Mouse (Mus musculus): ENCODE measurements around the gene Nxpe3. TPM values are rescaled to one million over a fixed set of nuclear protein-coding genes. Genes with fewer than 3 reads are reported as not detected.

Gene Nxpe3
- total and polyA plus RNA-seq, 2 experiments = 0.12 to 0.37 TPM

DNA sequence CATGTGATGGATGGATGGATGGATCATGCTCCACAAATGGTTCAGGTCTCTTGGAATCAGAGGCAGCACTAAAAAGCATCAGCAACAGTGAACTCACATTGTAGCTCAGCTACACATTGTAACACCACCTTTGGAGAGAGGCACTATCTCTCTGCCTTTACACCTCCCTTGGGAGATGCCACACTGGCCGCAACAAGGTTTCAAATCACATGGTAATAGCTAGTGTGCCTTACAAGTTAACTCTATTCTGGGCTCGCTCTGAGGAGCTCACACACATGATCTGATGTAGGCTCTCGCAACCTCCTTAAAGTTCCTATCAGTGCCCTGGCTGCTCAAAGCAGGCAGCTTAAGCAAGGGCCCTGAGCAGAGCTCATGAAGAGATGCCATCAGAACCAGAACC is 44.6 kb downstream of the Nxpe3 start:
- 98% methylated on average over 3 of the region's 3 CpGs for WGBS
- Histone ChIP-seq H3K4me3 (ENCODE audit: insufficient read depth, low read depth, low read length) (no peak overlapping the region), H3K4me1 (ENCODE audit: control insufficient read depth, insufficient read depth, low read length) (no peaks in the 10 kb centered on the region), H3K27me3 (ENCODE audit: control insufficient read depth, insufficient read depth, low read length) (no peaks in the 10 kb centered on the region), H3K79me2 (ENCODE audit: control insufficient read depth, insufficient read depth, low read length) (no peaks in the 10 kb centered on the region), H3K9ac (ENCODE audit: low read depth, low read length) (no peak overlapping the region), H3K27ac (replicated peaks; ENCODE audit: insufficient read depth, low read depth, low read length) (no peak overlapping the region), H3K36me3 (ENCODE audit: control insufficient read depth, insufficient read depth, low read length) (no peaks in the 10 kb centered on the region)
- TF ChIP-seq CTCF (IDR thresholded peaks at IDR 0.05; ENCODE audit: low read depth, low read length) (no peak), POLR2A (IDR thresholded peaks at IDR 0.05; ENCODE audit: extremely low read depth, insufficient read depth, low read length) (no peak)
- no peak for DNase-seq (ENCODE audit: extremely low read depth, low read depth, low spot score)

DNA sequence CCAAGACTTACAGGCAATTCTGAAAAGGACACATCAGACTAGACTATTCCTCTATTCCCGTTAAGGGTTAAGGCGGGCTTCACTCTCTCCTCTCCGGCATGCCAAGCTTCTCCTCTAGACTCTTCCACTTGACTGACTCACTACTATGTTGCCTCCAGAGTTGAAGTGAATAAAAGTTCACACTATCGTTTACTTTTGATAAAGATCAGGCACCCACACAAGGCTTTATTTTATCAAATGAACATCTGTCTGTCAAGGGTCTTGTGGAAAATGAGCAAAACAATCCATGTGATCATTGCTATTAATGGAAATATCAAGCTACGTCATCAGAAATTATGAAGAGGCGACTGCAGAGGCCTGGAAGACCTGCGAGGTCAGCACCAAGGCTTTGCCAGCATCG is 47.4 kb downstream of the Nxpe3 start:
- TF ChIP-seq POLR2A (IDR thresholded peaks at IDR 0.05; ENCODE audit: extremely low read depth, insufficient read depth, low read length) (no peak), CTCF (IDR thresholded peaks at IDR 0.05; ENCODE audit: low read depth, low read length) (no peak)
- no peak overlapping the region for H3K9ac ChIP-seq (ENCODE audit: low read depth, low read length)
- DNase-seq (ENCODE audit: extremely low read depth, low read depth, low spot score) = no peak
- no peaks in the 10 kb centered on the region for H3K36me3 ChIP-seq (ENCODE audit: control insufficient read depth, insufficient read depth, low read length)
- no peaks in the 10 kb centered on the region for H3K79me2 ChIP-seq (ENCODE audit: control insufficient read depth, insufficient read depth, low read length)
- H3K4me1 ChIP-seq (ENCODE audit: control insufficient read depth, insufficient read depth, low read length) = no peaks in the 10 kb centered on the region
- WGBS = 86% methylated on average over 8 of the region's 8 CpGs
- H3K27ac ChIP-seq (replicated peaks; ENCODE audit: insufficient read depth, low read depth, low read length) = no peak overlapping the region
- H3K4me3 ChIP-seq (ENCODE audit: insufficient read depth, low read depth, low read length) = no peak overlapping the region
- no peaks in the 10 kb centered on the region for H3K27me3 ChIP-seq (ENCODE audit: control insufficient read depth, insufficient read depth, low read length)

- no peak overlapping the region for H3K4me3 ChIP-seq (ENCODE audit: insufficient read depth, low read depth, low read length)
- H3K36me3 ChIP-seq (ENCODE audit: control insufficient read depth, insufficient read depth, low read length) = no peaks in the 10 kb centered on the region
- H3K79me2 ChIP-seq (ENCODE audit: control insufficient read depth, insufficient read depth, low read length) = no peaks in the 10 kb centered on the region
- H3K9ac ChIP-seq (ENCODE audit: low read depth, low read length) = no peak overlapping the region
- TF ChIP-seq POLR2A (IDR thresholded peaks at IDR 0.05; ENCODE audit: extremely low read depth, insufficient read depth, low read length) (no peak), CTCF (IDR thresholded peaks at IDR 0.05; ENCODE audit: low read depth, low read length) (no peak)
- no peak overlapping the region for H3K27ac ChIP-seq (replicated peaks; ENCODE audit: insufficient read depth, low read depth, low read length)
- no peak for DNase-seq (ENCODE audit: extremely low read depth, low read depth, low spot score)
- WGBS = 96% methylated on average over 3 of the region's 3 CpGs
- H3K4me1 ChIP-seq (ENCODE audit: control insufficient read depth, insufficient read depth, low read length) = no peaks in the 10 kb centered on the region
- no peaks in the 10 kb centered on the region for H3K27me3 ChIP-seq (ENCODE audit: control insufficient read depth, insufficient read depth, low read length)
Measured at GRCm38 (mm10) chr16:55844847-55845246, 50.2 kb downstream of the Nxpe3 start.

GRCm38 (mm10) chr16:55843919-55844318 is 51.2 kb downstream of the Nxpe3 start:
- H3K4me3 ChIP-seq (ENCODE audit: insufficient read depth, low read depth, low read length) = no peak overlapping the region
- H3K9ac ChIP-seq (ENCODE audit: low read depth, low read length) = no peak overlapping the region
- TF ChIP-seq CTCF (IDR thresholded peaks at IDR 0.05; ENCODE audit: low read depth, low read length) (no peak), POLR2A (IDR thresholded peaks at IDR 0.05; ENCODE audit: extremely low read depth, insufficient read depth, low read length) (no peak)
- no peaks in the 10 kb centered on the region for H3K79me2 ChIP-seq (ENCODE audit: control insufficient read depth, insufficient read depth, low read length)
- no peaks in the 10 kb centered on the region for H3K36me3 ChIP-seq (ENCODE audit: control insufficient read depth, insufficient read depth, low read length)
- no peaks in the 10 kb centered on the region for H3K27me3 ChIP-seq (ENCODE audit: control insufficient read depth, insufficient read depth, low read length)
- peak; percentile 80 for DNase-seq (ENCODE audit: extremely low read depth, low read depth, low spot score)
- no peaks in the 10 kb centered on the region; the same call in 1 of the 2 replicates for H3K4me1 ChIP-seq (ENCODE audit: control insufficient read depth, insufficient read depth, low read length)
- WGBS = 56% methylated on average over 12 of the region's 12 CpGs
- H3K27ac ChIP-seq (replicated peaks; ENCODE audit: insufficient read depth, low read depth, low read length) = no peak overlapping the region

GRCm38 (mm10) chr16:55843134-55843533 is 52.0 kb downstream of the Nxpe3 start:
- no peaks in the 10 kb centered on the region for H3K36me3 ChIP-seq (ENCODE audit: control insufficient read depth, insufficient read depth, low read length)
- H3K9ac ChIP-seq (ENCODE audit: low read depth, low read length) = no peak overlapping the region
- WGBS = 84% methylated on average over 5 of the region's 5 CpGs
- H3K79me2 ChIP-seq (ENCODE audit: control insufficient read depth, insufficient read depth, low read length) = no peaks in the 10 kb centered on the region
- DNase-seq (ENCODE audit: extremely low read depth, low read depth, low spot score) = no peak
- TF ChIP-seq CTCF (IDR thresholded peaks at IDR 0.05; ENCODE audit: low read depth, low read length) = no peak
- no peak for TF ChIP-seq POLR2A (IDR thresholded peaks at IDR 0.05; ENCODE audit: extremely low read depth, insufficient read depth, low read length)
- H3K27me3 ChIP-seq (ENCODE audit: control insufficient read depth, insufficient read depth, low read length) = no peaks in the 10 kb centered on the region
- no peak overlapping the region for H3K27ac ChIP-seq (replicated peaks; ENCODE audit: insufficient read depth, low read depth, low read length)
- H3K4me1 ChIP-seq (ENCODE audit: control insufficient read depth, insufficient read depth, low read length) = no peaks in the 10 kb centered on the region; the same call in 1 of the 2 replicates
- no peak overlapping the region for H3K4me3 ChIP-seq (ENCODE audit: insufficient read depth, low read depth, low read length)

- no peaks in the 10 kb centered on the region for H3K27me3 ChIP-seq (ENCODE audit: control insufficient read depth, insufficient read depth, low read length)
- H3K36me3 ChIP-seq (ENCODE audit: control insufficient read depth, insufficient read depth, low read length) = no peaks in the 10 kb centered on the region
- WGBS = 29% methylated on average over 6 of the region's 6 CpGs
Measured at GRCm38 (mm10) chr16:55841506-55841905, 53.6 kb downstream of the Nxpe3 start.

More at GRCm38 (mm10) chr16:55841506-55841905, 53.6 kb downstream of the Nxpe3 start:
- peak; percentile 78 for DNase-seq (ENCODE audit: extremely low read depth, low read depth, low spot score)
- Histone ChIP-seq H3K4me3 (ENCODE audit: insufficient read depth, low read depth, low read length) (no peak overlapping the region), H3K27ac (replicated peaks; ENCODE audit: insufficient read depth, low read depth, low read length) (no peak overlapping the region), H3K79me2 (ENCODE audit: control insufficient read depth, insufficient read depth, low read length) (no peaks in the 10 kb centered on the region), H3K9ac (ENCODE audit: low read depth, low read length) (no peak overlapping the region), H3K4me1 (ENCODE audit: control insufficient read depth, insufficient read depth, low read length) (no peaks in the 10 kb centered on the region; the same call in 1 of the 2 replicates)
- TF ChIP-seq CTCF (IDR thresholded peaks at IDR 0.05; ENCODE audit: low read depth, low read length) (no peak), POLR2A (IDR thresholded peaks at IDR 0.05; ENCODE audit: extremely low read depth, insufficient read depth, low read length) (no peak)

All from liver, adult 2 months (tissue).